Comparison of ENCODE assay signal across 8 mouse cellular contexts in the genomic region with DNA sequence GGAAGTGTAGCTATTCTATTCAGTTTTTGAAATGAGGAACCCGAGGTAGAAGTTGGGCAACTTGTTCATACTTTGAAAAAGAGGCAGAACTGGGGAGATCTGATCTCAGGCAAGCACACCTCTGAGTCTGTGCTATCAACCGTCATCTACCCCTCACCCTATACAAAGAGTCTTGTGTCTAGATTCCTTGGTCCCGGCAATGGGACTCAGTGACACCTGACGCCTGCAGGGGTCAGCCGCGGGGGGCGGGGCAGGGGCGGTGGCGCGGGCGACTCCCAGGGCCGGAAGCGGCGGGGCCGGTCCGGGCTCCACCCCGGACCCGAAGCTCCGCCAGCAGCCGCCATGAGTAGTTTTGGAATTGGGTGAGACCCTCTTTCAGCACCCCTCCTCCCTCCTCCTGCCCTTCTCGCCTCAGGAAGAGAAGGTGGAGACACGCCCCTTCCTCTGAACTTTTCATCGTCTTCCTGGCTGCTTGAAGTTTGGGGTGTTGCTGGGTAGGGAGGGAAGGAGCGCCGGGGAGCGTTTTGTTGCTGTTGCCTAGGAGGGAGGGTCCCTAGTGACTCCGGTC. TPM values are rescaled to one million over a fixed set of nuclear protein-coding genes. Genes with fewer than 3 reads are reported as not detected.
DNase-seq lines count a peak whose midpoint lies in the region; ATAC-seq and TF ChIP-seq lines count a peak whose summit lies in the region.

No protein-coding gene starts in this region.

- peak; percentile 42 for DNase-seq in gastrocnemius, postnatal 25 days
- DNase-seq in gastrocnemius, adult 8-10 months (ENCODE audit: low spot score in 2 of 2): no peak
- DNase-seq in embryo, embryonic 9.5 days (ENCODE audit: extremely low spot score): peak; percentile 79
- DNase-seq in heart, postnatal 10 days: peak; percentile 52 to 63
- DNase-seq in kidney, postnatal 36 days: peak; percentile 46 to 84
- peak; percentile 65 for DNase-seq in thymus, adult 2 months
- DNase-seq in layer of hippocampus, adult 9-10 months (ENCODE audit: low spot score): no peak

- WGBS in thymus, adult 2 months: under 1% methylated on average over 27 of the region's 27 CpGs

- ATAC-seq in megakaryocyte progenitor cell, adult 5-6 weeks (replicated peaks; ENCODE audit: poor library complexity): peak; percentile 24

- H3K4me3 ChIP-seq in thymus, adult 2 months (ENCODE audit: control insufficient read depth, insufficient read depth, low read length): peak overlapping the region; percentile 55

- H3K36me3 ChIP-seq in thymus, adult 2 months (ENCODE audit: control insufficient read depth, insufficient read depth, low read length): no peaks in the 10 kb centered on the region

- H3K27ac ChIP-seq in thymus, adult 2 months (ENCODE audit: control insufficient read depth, insufficient read depth, low read length): no peak overlapping the region

- intact Hi-C loops in heart, postnatal 10 days (cut with DNase I): no loop called here

- 0 out of 2 replicates have a peak, but pooled peaks have one; percentile 33 for TF ChIP-seq POLR2A in thymus, adult 2 months (IDR thresholded peaks at IDR 0.05; ENCODE audit: control insufficient read depth, extremely low read depth, insufficient read depth, low read length, poor library complexity)

- H3K27me3 ChIP-seq in thymus, adult 2 months (ENCODE audit: control insufficient read depth, insufficient read depth, low read length): peaks cover 21% of the 10 kb centered on the region

- TF ChIP-seq CTCF in thymus, adult 2 months (IDR thresholded peaks at IDR 0.05; ENCODE audit: borderline replicate concordance, control insufficient read depth, extremely low read depth, insufficient read depth, low read length, poor library complexity): no peak

- H3K4me1 ChIP-seq in thymus, adult 2 months (replicated peaks; ENCODE audit: control insufficient read depth, insufficient read depth, low read length): peaks cover 17% of the 10 kb centered on the region

RNA-seq across cellular contexts. Expression of a gene that starts 4.7 kb away (rescaled TPM):
- 1 to 10 TPM; 8.4 to 9.4 TPM for total RNA-seq in gastrocnemius, postnatal 25 days (2021)
- total RNA-seq in gastrocnemius, adult 8-10 months (2022): 10 to 100 TPM; 10.9 to 15.9 (median 12.9) TPM
- total RNA-seq in heart, postnatal 10 days (2021): 10 to 100 TPM; 47.8 to 56.5 TPM
- total RNA-seq in megakaryocyte progenitor cell, adult 5-6 weeks (2015): 4.3 and 5.5 TPM in 2 replicates
- 8.0 and 15.1 TPM in 2 replicates for total RNA-seq in megakaryocyte progenitor cell, adult 5-6 weeks (2017)
- polyA plus RNA-seq in thymus, adult 2 months (2012; rRNA removed): 38.9 and 40.3 TPM in 2 replicates

RNA-seq across cellular contexts. Expression of a gene that starts 15.0 kb away (rescaled TPM):
- total RNA-seq in gastrocnemius, postnatal 25 days (2021): not detected
- total RNA-seq in gastrocnemius, adult 8-10 months (2022): under 1 TPM in 1 of 4 experiments, not detected in 3; 0.13 TPM
- under 1 TPM; 0.50 to 0.69 TPM for total RNA-seq in heart, postnatal 10 days (2021)
- total RNA-seq in megakaryocyte progenitor cell, adult 5-6 weeks (2015): not detected in 2 replicates
- total RNA-seq in megakaryocyte progenitor cell, adult 5-6 weeks (2017): not detected in 2 replicates
- polyA plus RNA-seq in thymus, adult 2 months (2012; rRNA removed): 0.73 and 0.79 TPM in 2 replicates

RNA-seq across cellular contexts. Expression of a gene that starts 31.4 kb away (rescaled TPM):
- 1 to 10 TPM; 1.7 to 2.4 TPM for total RNA-seq in gastrocnemius, postnatal 25 days (2021)
- 1 to 10 TPM in 3 of 4 experiments, under 1 TPM in 1; 0.72 to 1.7 (median 1.2) TPM for total RNA-seq in gastrocnemius, adult 8-10 months (2022)
- total RNA-seq in heart, postnatal 10 days (2021): 10 to 100 TPM; 11.4 to 11.8 TPM
- 0.12 TPM in 1 of 2 replicates, not detected in the other for total RNA-seq in megakaryocyte progenitor cell, adult 5-6 weeks (2015)
- not detected in 2 replicates for total RNA-seq in megakaryocyte progenitor cell, adult 5-6 weeks (2017)
- 4.2 and 5.5 TPM in 2 replicates for polyA plus RNA-seq in thymus, adult 2 months (2012; rRNA removed)

RNA-seq across cellular contexts. Expression of a gene that starts 31.4 kb away (rescaled TPM):
- total RNA-seq in gastrocnemius, postnatal 25 days (2021): 10 to 100 TPM; 48.2 to 50.0 TPM
- 10 to 100 TPM; 50.6 to 59.4 (median 57.3) TPM for total RNA-seq in gastrocnemius, adult 8-10 months (2022)
- 10 to 100 TPM; 77.1 to 81.0 TPM for total RNA-seq in heart, postnatal 10 days (2021)
- 106 and 117 TPM in 2 replicates for total RNA-seq in megakaryocyte progenitor cell, adult 5-6 weeks (2015)
- total RNA-seq in megakaryocyte progenitor cell, adult 5-6 weeks (2017): 78.6 and 83.9 TPM in 2 replicates
- polyA plus RNA-seq in thymus, adult 2 months (2012; rRNA removed): 32.8 and 36.7 TPM in 2 replicates

RNA-seq across cellular contexts. Expression of a gene that starts 31.9 kb away (rescaled TPM):
- 1 to 10 TPM; 2.3 to 2.5 TPM for total RNA-seq in gastrocnemius, postnatal 25 days (2021)
- total RNA-seq in gastrocnemius, adult 8-10 months (2022): 1 to 10 TPM; 1.6 to 2.3 (median 1.9) TPM
- total RNA-seq in heart, postnatal 10 days (2021): 1 to 10 TPM; 6.4 to 8.2 TPM
- 6.5 and 6.9 TPM in 2 replicates for total RNA-seq in megakaryocyte progenitor cell, adult 5-6 weeks (2015)
- 3.4 and 5.6 TPM in 2 replicates for total RNA-seq in megakaryocyte progenitor cell, adult 5-6 weeks (2017)
- polyA plus RNA-seq in thymus, adult 2 months (2012; rRNA removed): 15.3 and 18.2 TPM in 2 replicates

Comparison
In these comparisons a context has a peak if more than half of its experiments do, and no peak if none do; other contexts are left out.
1. DNase-seq: peak in gastrocnemius, postnatal 25 days (single experiment), embryo, embryonic 9.5 days (single experiment), heart, postnatal 10 days (2 of 2), kidney, postnatal 36 days (2 of 2) and thymus, adult 2 months (single experiment); none in gastrocnemius, adult 8-10 months (0 of 2) and layer of hippocampus, adult 9-10 months (single experiment).